Mouse (Mus musculus) mouse embryonic stem cell (cell line): ENCODE measurements around the gene Lbp.

Experiments used
- in situ Hi-C, 2 experiments: fragments of 300-500 bp; cut with MboI; formaldehyde crosslinking; loops; 1 replicate in 1 of 2; 3 replicates in 1 of 2; pipeline ENCODE4 v1.14.3; 2019 to 2020; ENCODE audit warnings: low sequenced_read_pairs in 2 of 2, low pct_unique_long_range_greater_than_20kb in 1 of 2, mixed read lengths in 1 of 2; ENCODE audit not compliant: unreplicated experiment in 1 of 2

Lbp gene

DNA sequence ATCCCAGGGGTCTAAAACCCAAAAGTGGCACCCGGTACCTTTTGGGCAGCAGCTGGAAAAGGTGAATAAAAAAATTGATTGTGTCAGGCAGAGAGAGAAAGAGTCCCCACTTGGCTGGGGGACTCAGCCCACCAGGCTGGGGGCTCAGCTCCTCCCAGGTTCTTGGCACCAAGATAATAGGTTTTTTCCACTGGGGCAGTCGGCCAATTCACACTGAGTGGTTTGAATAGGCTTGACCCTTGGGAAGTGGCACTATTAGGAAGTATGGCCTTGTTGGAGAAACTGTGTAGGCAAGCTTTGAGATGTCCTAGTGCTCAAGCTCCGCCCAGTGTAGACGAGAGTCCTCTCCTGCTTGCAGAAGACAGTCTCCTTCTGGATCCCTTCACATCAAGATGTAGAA, 6.6 kb upstream of the Lbp start:
- in situ Hi-C loops: no loop called here

GRCm38 (mm10) chr2:158302807-158303206, 3.5 kb upstream of the Lbp start:
- in situ Hi-C loops: no loop called here

- in situ Hi-C loops: no loop called here
These were observed 380 bp downstream of the Lbp start for GRCm38 (mm10) chr2:158306696-158307049.

DNA sequence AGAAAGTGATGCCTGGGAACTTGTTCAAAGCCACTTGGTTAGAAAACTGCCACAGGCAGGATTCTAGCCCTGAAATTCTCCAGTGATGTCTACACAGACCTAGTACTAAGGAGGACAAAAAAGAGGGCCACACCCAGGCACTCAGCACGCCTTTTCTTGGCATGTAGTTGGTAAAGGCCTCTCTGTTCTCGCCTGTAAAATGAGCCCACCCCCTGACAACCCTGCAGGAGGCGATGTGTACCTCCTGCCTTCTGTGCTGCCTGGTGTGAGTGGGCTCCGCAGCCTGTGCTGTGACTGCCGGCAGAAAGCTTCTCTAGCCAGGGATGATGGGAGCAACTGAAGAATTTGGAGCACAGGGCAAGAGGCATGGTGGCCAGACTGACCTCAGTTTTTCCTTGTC, 2.0 kb downstream of the Lbp start:
- in situ Hi-C loops: no loop called here

GRCm38 (mm10) chr2:158313089-158313488, 6.8 kb downstream of the Lbp start:
- in situ Hi-C loops: no loop called here

DNA sequence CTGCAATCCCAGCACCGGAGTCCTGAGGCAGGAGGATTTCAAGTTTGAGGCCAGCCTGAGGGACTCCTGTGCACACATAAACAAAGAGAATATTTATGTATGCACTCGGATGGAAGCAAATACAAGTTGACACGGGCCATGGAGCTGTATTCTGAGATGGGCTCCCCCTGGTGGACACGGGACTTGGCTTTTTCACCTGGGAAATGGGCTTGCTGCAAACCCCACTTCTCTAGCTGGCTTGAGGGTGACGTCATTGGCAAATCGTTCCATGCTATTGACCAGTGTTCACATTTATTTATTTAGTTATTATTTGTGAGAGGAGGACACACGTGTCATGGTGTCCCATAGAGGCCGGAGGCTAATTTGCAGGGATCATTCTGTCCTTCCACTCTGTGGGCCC, 10.1 kb downstream of the Lbp start:
- in situ Hi-C loops: no loop called here

DNA sequence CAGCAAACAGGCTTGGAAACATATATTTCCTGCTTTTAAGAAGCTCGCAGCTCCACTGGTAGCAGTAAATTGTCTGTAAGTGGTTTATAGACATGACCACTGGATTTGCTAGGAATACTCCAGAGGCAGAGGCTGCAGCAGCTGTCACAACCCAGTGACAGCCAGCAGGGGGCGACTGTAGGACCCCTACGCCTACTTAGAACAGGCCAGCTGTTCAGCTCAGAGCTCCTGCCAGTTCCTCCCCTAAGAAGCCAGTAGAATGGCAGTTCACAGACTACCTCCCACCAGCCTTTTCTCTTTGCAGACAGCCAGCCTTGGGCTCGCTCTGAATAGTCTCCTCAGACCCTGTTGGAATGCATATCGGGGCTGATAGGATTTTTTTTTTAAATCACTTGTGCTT, 10.7 kb downstream of the Lbp start:
- in situ Hi-C loops: no loop called here

DNA sequence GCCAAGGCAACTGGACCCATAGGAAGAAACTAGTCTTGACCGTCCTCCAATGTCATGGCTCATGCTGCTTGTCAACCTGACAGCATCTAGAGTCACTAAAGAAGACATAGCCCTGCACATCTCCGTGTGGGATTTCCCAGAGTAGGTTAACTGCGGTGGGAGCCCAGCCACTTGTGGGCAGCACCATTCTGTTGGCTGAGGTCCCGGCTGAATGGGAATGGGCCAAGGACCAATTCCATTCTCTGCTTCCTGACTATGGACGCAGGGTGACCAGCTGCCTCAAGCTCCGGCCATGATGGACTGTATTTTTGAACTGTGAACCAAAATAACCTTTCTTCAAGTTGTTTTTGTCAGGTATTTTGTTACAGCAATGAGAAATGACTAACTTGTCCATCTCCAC, 15.3 kb downstream of the Lbp start:
- in situ Hi-C loops: no loop called here

DNA sequence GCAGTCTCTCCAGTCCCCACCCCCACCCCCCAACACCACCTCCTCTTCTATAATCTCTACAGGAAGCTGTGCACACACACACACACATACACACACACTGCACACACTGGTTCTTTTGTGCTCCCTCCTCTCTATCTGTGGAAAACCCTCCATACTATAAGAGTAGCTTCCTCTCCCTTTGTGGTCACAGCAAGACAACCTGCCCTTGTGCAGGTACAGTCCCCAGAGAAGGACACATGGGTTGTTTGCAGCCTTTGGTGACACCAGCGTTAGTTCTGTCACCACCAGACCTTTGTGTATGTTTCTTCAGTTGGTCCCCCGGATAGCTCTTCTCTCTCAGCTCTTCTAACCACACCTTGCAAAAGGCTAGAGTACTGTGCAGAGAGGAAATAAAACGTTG, 16.6 kb downstream of the Lbp start:
- in situ Hi-C loops: no loop called here

DNA sequence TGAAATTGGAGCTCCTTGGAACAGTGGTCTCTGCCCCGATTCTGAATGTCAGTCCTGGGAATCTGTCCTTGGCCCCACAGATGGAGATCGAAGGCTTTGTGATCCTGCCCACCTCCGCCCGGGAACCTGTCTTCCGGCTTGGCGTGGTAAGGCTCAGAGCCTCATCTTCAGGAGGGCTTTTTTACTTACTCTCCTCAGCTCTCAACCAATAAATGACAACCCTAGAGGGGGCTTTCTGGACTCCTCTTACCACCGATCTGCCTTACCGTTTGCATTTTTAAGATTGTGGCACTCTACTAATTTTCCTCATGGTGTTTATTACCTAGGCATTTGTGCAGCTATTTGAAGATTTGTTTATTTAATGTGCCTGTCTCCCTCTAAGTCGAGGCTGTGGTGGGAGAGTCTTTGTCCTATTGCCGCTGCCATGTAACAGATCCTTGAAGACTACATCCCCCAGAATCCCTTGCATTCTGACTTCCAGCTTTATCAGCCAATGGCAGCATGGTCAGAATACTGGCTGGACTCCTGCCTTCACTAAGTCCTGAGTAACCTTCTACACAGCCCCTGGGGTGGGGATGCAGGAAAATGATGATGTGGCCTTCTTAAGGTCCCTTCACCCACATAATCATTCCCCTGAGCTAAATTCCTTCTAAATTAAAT, 18.4 kb downstream of the Lbp start:
- in situ Hi-C loops: no loop called here

DNA sequence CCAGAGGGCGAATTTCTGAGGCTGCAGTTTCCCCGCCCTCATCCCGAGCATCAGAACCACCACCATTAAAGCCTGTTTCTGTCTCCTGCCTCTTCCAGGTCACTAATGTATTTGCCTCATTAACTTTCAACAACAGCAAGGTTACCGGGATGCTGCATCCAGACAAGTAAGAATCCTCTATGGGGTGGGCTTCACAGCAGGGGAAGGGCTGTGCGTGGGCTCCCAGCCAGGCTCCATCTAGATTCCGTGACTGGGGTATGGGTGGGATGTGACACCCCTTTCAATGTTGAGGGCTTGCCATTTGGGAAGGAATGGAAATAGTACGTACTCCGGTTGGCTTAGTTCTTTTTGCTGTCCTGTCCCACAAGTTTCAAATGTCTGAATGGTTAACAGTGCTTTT, 19.3 kb downstream of the Lbp start:
- in situ Hi-C loops: no loop called here

- in situ Hi-C loops: no loop called here
These were observed 28.1 kb downstream of the Lbp start for GRCm38 (mm10) chr2:158334356-158334755.

- in situ Hi-C loops: no loop called here
These were observed 31.4 kb downstream of the Lbp start for GRCm38 (mm10) chr2:158337698-158338097.

- in situ Hi-C loops: loop anchor here in 1 of 2 experiments (5.0 kb wide), 1 partner anchor 123 kb away; no protein-coding TSS in a partner anchor
These were observed 33.8 kb downstream of the Lbp start for GRCm38 (mm10) chr2:158339948-158340564.

- in situ Hi-C loops: loop anchor here in 1 of 2 experiments (5.0 kb wide), 1 partner anchor 124 kb away; no protein-coding TSS in a partner anchor
These were observed 35.0 kb downstream of the Lbp start for GRCm38 (mm10) chr2:158341324-158341723.

DNA sequence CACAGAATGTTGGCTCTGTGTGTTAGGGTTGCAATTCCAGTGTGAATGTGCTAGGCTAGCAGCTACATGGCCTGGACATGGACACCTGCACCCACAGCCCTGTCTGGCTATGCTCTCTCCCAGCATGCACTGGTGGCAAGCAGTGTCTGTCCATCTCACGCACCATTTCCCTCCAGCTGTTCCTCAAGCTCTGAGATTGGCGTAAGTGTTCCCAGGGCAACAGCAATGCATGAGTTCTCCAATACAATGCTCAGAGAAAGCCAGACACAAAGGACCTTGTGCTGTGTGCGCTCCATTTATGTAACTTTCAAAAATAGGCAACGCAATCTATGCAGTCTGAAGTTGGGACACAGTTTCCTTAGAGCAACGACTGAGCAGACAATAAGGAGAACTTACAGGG, 37.2 kb downstream of the Lbp start:
- in situ Hi-C loops: loop anchor here in 1 of 2 experiments (5.0 kb wide), 1 partner anchor 126 kb away; no protein-coding TSS in a partner anchor

GRCm38 (mm10) chr2:158346467-158346866, 40.2 kb downstream of the Lbp start:
- in situ Hi-C loops: no loop called here

- in situ Hi-C loops: no loop called here
These were observed 41.6 kb downstream of the Lbp start for GRCm38 (mm10) chr2:158347868-158348267.

DNA sequence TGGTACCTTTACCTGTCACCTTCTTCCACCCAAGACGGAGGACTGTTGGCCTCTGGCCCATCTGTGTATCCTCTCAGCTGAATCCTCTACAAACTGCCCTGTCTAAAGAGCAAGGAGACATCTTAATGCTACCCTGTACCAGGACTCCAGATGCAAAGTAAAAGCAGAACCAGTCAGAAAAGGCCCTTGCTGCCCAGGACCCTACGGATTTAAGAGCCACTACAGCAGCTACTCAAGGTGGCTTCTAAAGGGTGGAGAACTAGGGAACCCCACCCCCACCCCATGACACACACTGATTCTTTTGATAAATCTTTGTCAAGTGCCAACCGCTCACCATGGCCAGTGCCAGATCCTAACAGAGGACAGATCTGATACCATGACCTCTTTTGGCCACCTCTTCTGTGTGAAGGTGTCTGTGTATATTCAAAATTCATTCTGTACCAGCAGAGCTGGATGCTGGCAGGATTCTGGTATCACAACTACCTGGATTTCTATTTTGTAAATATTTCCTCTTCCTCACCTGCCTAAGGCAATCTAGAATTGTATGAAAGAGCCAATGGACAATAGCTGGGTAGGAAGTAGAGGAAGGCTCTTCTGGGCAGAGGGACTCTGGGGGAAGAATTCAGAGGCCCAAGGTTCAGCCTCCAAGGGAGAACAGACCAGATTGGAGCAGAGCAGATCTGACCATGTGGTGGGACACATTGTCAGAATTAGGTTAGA, 46.7 kb downstream of the Lbp start:
- in situ Hi-C loops: no loop called here
